Mouse (Mus musculus) forebrain, embryonic 12.5 days (tissue): ENCODE data around the gene Dst. TPM values are rescaled to one million over a fixed set of nuclear protein-coding genes. Genes with fewer than 3 reads are reported as not detected.

Experiments used
- ATAC-seq: fragments of 200-750 bp; cut with Nextera tagmentation; 2 replicates; pipeline ENCODE4 v1.8.0; 2017; ENCODE audit warnings: moderate TSS enrichment; ENCODE audit not compliant: low FRiP score
- H3K27ac ChIP-seq: fragments of 300-500 bp; sonication (generic); 2 replicates; pipeline ENCODE4 v1.5.1; 2016; ENCODE audit warnings: mild to moderate bottlenecking
- H3K27me3 ChIP-seq: fragments of 300-500 bp; sonication (generic); 2 replicates; pipeline ENCODE4 v1.6.1; 2016; ENCODE audit warnings: mild to moderate bottlenecking
- H3K36me3 ChIP-seq: fragments of 300-500 bp; sonication (generic); replicated peaks from 2 replicates; pipeline ENCODE4 v1.6.1; 2016; ENCODE audit warnings: mild to moderate bottlenecking
- H3K4me1 ChIP-seq: fragments of 300-500 bp; sonication (generic); 2 replicates; pipeline ENCODE4 v1.6.1; 2016
- H3K4me2 ChIP-seq: fragments of 300-500 bp; sonication (generic); 2 replicates; pipeline ENCODE4 v1.6.1; 2016; ENCODE audit warnings: mild to moderate bottlenecking, moderate library complexity
- H3K4me3 ChIP-seq: fragments of 300-500 bp; sonication (generic); replicated peaks from 2 replicates; pipeline ENCODE4 v1.5.1; 2016; ENCODE audit warnings: mild to moderate bottlenecking
- H3K9ac ChIP-seq: fragments of 300-500 bp; sonication (generic); 2 replicates; pipeline ENCODE4 v1.6.1; 2016; ENCODE audit warnings: mild to moderate bottlenecking
- H3K9me3 ChIP-seq: fragments of 300-500 bp; sonication (generic); 2 replicates; pipeline ENCODE4 v1.6.1; 2016
- WGBS: fragments of 180-500 bp; shearing (Covaris S2); methylation state at CpG from one replicate; pipeline ENCODE4 v1.1.7; 2016; 5-methylcytosine and 5-hydroxymethylcytosine counted together
- polyA plus RNA-seq: library from polyadenylated mRNA; unstranded; fragments of >200 nt; fragmentation: Nextera tagmentation; extraction: Ambion mirVana; gene quantifications from 2 replicates; pipeline ENCODE4 v1.2.1, GENCODE M21; 2016

Dst gene
- polyA plus RNA-seq, 1 experiment from 2014 or later: 30.8 TPM

GRCm38 (mm10) chr1:33994201-33994600 lies 86.2 kb downstream of the Dst start:
- no peak overlapping the region for H3K27ac ChIP-seq
- H3K27me3 ChIP-seq: no peaks in the 10 kb centered on the region
- no peaks in the 10 kb centered on the region for H3K36me3 ChIP-seq
- ATAC-seq: no peak
- 77% methylated on average over 9 of the region's 9 CpGs for WGBS
- no peak overlapping the region for H3K9ac ChIP-seq
- no peak overlapping the region for H3K4me3 ChIP-seq
- no peaks in the 10 kb centered on the region for H3K4me1 ChIP-seq
- H3K4me2 ChIP-seq: no peak overlapping the region
- no peaks in the 10 kb centered on the region for H3K9me3 ChIP-seq

- H3K9ac ChIP-seq: no peak overlapping the region
- H3K4me3 ChIP-seq: no peak overlapping the region
- no peak overlapping the region for H3K4me2 ChIP-seq
- H3K9me3 ChIP-seq: no peaks in the 10 kb centered on the region
- no peaks in the 10 kb centered on the region for H3K4me1 ChIP-seq
- H3K27ac ChIP-seq: no peak overlapping the region
- no peak for ATAC-seq
- H3K27me3 ChIP-seq: no peaks in the 10 kb centered on the region
- 90% methylated on average over 6 of the region's 6 CpGs for WGBS
- H3K36me3 ChIP-seq: no peaks in the 10 kb centered on the region
Measured at GRCm38 (mm10) chr1:33995386-33995785, 87.4 kb downstream of the Dst start.

GRCm38 (mm10) chr1:33996105-33996887 lies 88.3 kb downstream of the Dst start:
- no peaks in the 10 kb centered on the region for H3K9me3 ChIP-seq
- H3K4me1 ChIP-seq: no peaks in the 10 kb centered on the region
- H3K27me3 ChIP-seq: no peaks in the 10 kb centered on the region
- WGBS: 85% methylated on average over 5 of the region's 5 CpGs
- H3K27ac ChIP-seq: no peak overlapping the region
- ATAC-seq: no peak
- no peak overlapping the region for H3K4me2 ChIP-seq
- H3K36me3 ChIP-seq: no peaks in the 10 kb centered on the region
- no peak overlapping the region for H3K9ac ChIP-seq
- no peak overlapping the region for H3K4me3 ChIP-seq

GRCm38 (mm10) chr1:34002321-34002720 lies 94.3 kb downstream of the Dst start:
- Histone ChIP-seq H3K9me3 (no peaks in the 10 kb centered on the region), H3K9ac (no peak overlapping the region), H3K27ac (no peak overlapping the region), H3K4me1 (peaks cover 18% of the 10 kb centered on the region), H3K36me3 (no peaks in the 10 kb centered on the region), H3K4me2 (no peak overlapping the region), H3K4me3 (no peak overlapping the region), H3K27me3 (no peaks in the 10 kb centered on the region)
- 91% methylated on average over 4 of the region's 4 CpGs for WGBS
- ATAC-seq: no peak

- Histone ChIP-seq H3K9me3 (no peaks in the 10 kb centered on the region), H3K27me3 (0 out of 2 replicates have a peak, but pooled peaks cover 4% of the 10 kb centered on the region), H3K4me3 (no peak overlapping the region), H3K9ac (no peak overlapping the region), H3K4me2 (no peak overlapping the region), H3K4me1 (peaks cover 25% of the 10 kb centered on the region), H3K36me3 (no peaks in the 10 kb centered on the region), H3K27ac (no peak overlapping the region)
- ATAC-seq: no peak
- WGBS: 62% methylated on average over 9 of the region's 9 CpGs
Measured at GRCm38 (mm10) chr1:34002970-34003369, 94.9 kb downstream of the Dst start.

- 2% methylated on average over 10 of the region's 10 CpGs for WGBS
- peak; percentile 25; the same call in 1 of the 2 replicates for ATAC-seq
- Histone ChIP-seq H3K9me3 (no peaks in the 10 kb centered on the region), H3K4me2 (peak overlapping the region; percentile 66), H3K27ac (peak overlapping the region; percentile 84), H3K4me3 (peak overlapping the region; percentile 58), H3K36me3 (no peaks in the 10 kb centered on the region), H3K9ac (peak overlapping the region; percentile 64; the same call in 1 of the 2 replicates), H3K4me1 (peaks cover 33% of the 10 kb centered on the region), H3K27me3 (peaks cover 13% of the 10 kb centered on the region)
Measured at GRCm38 (mm10) chr1:34005238-34005725, 97.3 kb downstream of the Dst start.

GRCm38 (mm10) chr1:34005726-34006638 lies 98.0 kb downstream of the Dst start:
- no peaks in the 10 kb centered on the region for H3K36me3 ChIP-seq

GRCm38 (mm10) chr1:34006828-34007361 lies 98.9 kb downstream of the Dst start:
- H3K36me3 ChIP-seq: no peaks in the 10 kb centered on the region
- peak overlapping the region; percentile 64 for H3K9ac ChIP-seq
- peak overlapping the region; percentile 66 for H3K4me2 ChIP-seq
- 19% methylated on average over 5 of the region's 5 CpGs for WGBS
- ATAC-seq: no peak
- peaks cover 13% of the 10 kb centered on the region for H3K27me3 ChIP-seq
- no peaks in the 10 kb centered on the region for H3K9me3 ChIP-seq
- peak overlapping the region; percentile 58 for H3K4me3 ChIP-seq
- no peak overlapping the region for H3K27ac ChIP-seq
- peaks cover 36% of the 10 kb centered on the region for H3K4me1 ChIP-seq

More at GRCm38 (mm10) chr1:34005726-34006638, 98.0 kb downstream of the Dst start:
- peak overlapping the region; percentile 64 for H3K9ac ChIP-seq
- peaks cover 13% of the 10 kb centered on the region for H3K27me3 ChIP-seq
- peak overlapping the region; percentile 58 for H3K4me3 ChIP-seq
- peak overlapping the region; percentile 84 for H3K27ac ChIP-seq
- peak; percentile 84 for ATAC-seq
- H3K9me3 ChIP-seq: no peaks in the 10 kb centered on the region
- peak overlapping the region; percentile 66 for H3K4me2 ChIP-seq
- WGBS: under 1% methylated on average over 29 of the region's 29 CpGs
- H3K4me1 ChIP-seq: peaks cover 33% of the 10 kb centered on the region

- peaks cover 41% of the 10 kb centered on the region for H3K4me1 ChIP-seq
- H3K27me3 ChIP-seq: peaks cover 13% of the 10 kb centered on the region
- no peak overlapping the region for H3K27ac ChIP-seq
- H3K4me3 ChIP-seq: peak overlapping the region; percentile 58
- peak overlapping the region; percentile 66 for H3K4me2 ChIP-seq
- peak overlapping the region; percentile 64 for H3K9ac ChIP-seq
- H3K36me3 ChIP-seq: no peaks in the 10 kb centered on the region
- no peak for ATAC-seq
- WGBS: 35% methylated on average over 4 of the region's 4 CpGs
- no peaks in the 10 kb centered on the region for H3K9me3 ChIP-seq
Measured at GRCm38 (mm10) chr1:34007379-34007778, 99.4 kb downstream of the Dst start.

- ATAC-seq: peak; percentile 85
- peak overlapping the region; percentile 91 for H3K9ac ChIP-seq
- WGBS: 1% methylated on average over 47 of the region's 47 CpGs
- H3K27ac ChIP-seq: peak overlapping the region; percentile 70
- peaks cover 36% of the 10 kb centered on the region for H3K4me1 ChIP-seq
- H3K4me3 ChIP-seq: peak overlapping the region; percentile 87
- H3K9me3 ChIP-seq: no peaks in the 10 kb centered on the region
- peak overlapping the region; percentile 96 for H3K4me2 ChIP-seq
- no peaks in the 10 kb centered on the region for H3K36me3 ChIP-seq
- peaks cover 13% of the 10 kb centered on the region for H3K27me3 ChIP-seq
Measured at GRCm38 (mm10) chr1:34011051-34011677, 103.1 kb downstream of the Dst start.

- Histone ChIP-seq H3K9me3 (no peaks in the 10 kb centered on the region), H3K27me3 (peaks cover 13% of the 10 kb centered on the region), H3K36me3 (no peaks in the 10 kb centered on the region), H3K9ac (peak overlapping the region; percentile 91), H3K4me3 (peak overlapping the region; percentile 87), H3K27ac (peak overlapping the region; percentile 70; the same call in 1 of the 2 replicates), H3K4me2 (peak overlapping the region; percentile 96), H3K4me1 (peaks cover 36% of the 10 kb centered on the region)
- peak; percentile 73 for ATAC-seq
- WGBS: 1% methylated on average over 16 of the region's 16 CpGs
Measured at GRCm38 (mm10) chr1:34011821-34012271, 103.8 kb downstream of the Dst start.
